Mouse (Mus musculus): ENCODE measurements around the gene Ssrp1.

DNA sequence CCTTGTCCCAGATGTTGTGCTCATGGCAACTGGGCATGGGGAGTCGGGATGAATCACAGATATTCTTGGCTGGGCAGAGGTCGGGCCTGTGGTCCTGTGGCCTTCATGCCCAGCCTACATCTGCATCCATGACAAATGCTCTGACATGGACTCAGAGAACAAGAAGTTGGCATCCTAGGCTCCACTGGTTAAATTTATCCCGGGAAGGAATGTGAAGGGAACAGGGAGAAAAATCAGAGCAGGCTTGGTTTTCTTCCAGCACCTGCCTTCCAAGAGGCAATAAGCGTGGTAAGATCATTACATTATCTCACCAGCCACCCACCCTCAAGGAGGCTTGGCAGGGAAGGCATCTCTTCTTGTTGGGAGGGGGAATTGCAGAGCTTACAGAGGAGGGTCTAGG is 32.7 kb upstream of the Ssrp1 start:
- TF ChIP-seq POLR2A (IDR thresholded peaks at IDR 0.05; ENCODE audit: extremely low read depth, insufficient read depth, low read length) (no peak), CTCF (IDR thresholded peaks at IDR 0.05; ENCODE audit: extremely low read depth, insufficient read depth, low read length) (no peak)
